In genomic region chr10:42275401-42275870, GRCm38 (mm10) we compare ENCODE assay signal across 8 mouse cellular contexts. TPM values are rescaled to one million over a fixed set of nuclear protein-coding genes. Genes with fewer than 3 reads are reported as not detected.
DNase-seq lines count a peak whose midpoint lies in the region; ATAC-seq and TF ChIP-seq lines count a peak whose summit lies in the region.

No protein-coding gene starts in this region.

- peaks cover 49% of the 10 kb centered on the region for H3K4me1 ChIP-seq in kidney, embryonic 15.5 days
- peaks cover 29% of the 10 kb centered on the region in 2 experiments for H3K4me1 ChIP-seq in liver, embryonic 14.5 days (replicated peaks; ENCODE audit: control insufficient read depth in 2 of 2, insufficient read depth in 2 of 2, low read length in 1 of 2)
- peaks cover 48% of the 10 kb centered on the region for H3K4me1 ChIP-seq in neural tube, embryonic 13.5 days (replicated peaks)

- peak overlapping the region; percentile 83 for H3K4me3 ChIP-seq in kidney, embryonic 15.5 days (replicated peaks)
- peak overlapping the region; percentile 95 to 98 for H3K4me3 ChIP-seq in liver, embryonic 14.5 days (ENCODE audit: insufficient read depth in 1 of 2, low read depth in 2 of 2, low read length in 2 of 2)
- peak overlapping the region; percentile 83 for H3K4me3 ChIP-seq in neural tube, embryonic 13.5 days

- H3K9me3 ChIP-seq in kidney, embryonic 15.5 days (replicated peaks), result no peaks in the 10 kb centered on the region
- no peaks in the 10 kb centered on the region for H3K9me3 ChIP-seq in liver, embryonic 14.5 days (ENCODE audit: control insufficient read depth, low read length)
- no peaks in the 10 kb centered on the region for H3K9me3 ChIP-seq in neural tube, embryonic 13.5 days

- H3K9ac ChIP-seq in kidney, embryonic 15.5 days, result peak overlapping the region; percentile 79
- H3K9ac ChIP-seq in liver, embryonic 14.5 days (replicated peaks), result peak overlapping the region; percentile 97
- peak overlapping the region; percentile 89 for H3K9ac ChIP-seq in neural tube, embryonic 13.5 days

- H3K4me2 ChIP-seq in kidney, embryonic 15.5 days, result peak overlapping the region; percentile 93
- peak overlapping the region; percentile 98 for H3K4me2 ChIP-seq in liver, embryonic 14.5 days (ENCODE audit: low read depth)
- peak overlapping the region; percentile 98 for H3K4me2 ChIP-seq in neural tube, embryonic 13.5 days

- no peak for TF ChIP-seq CTCF in liver, embryonic 14.5 days (IDR thresholded peaks at IDR 0.05; ENCODE audit: low read depth)

- H3K27ac ChIP-seq in kidney, embryonic 15.5 days, result peak overlapping the region; percentile 98
- H3K27ac ChIP-seq in liver, embryonic 14.5 days, result peak overlapping the region; percentile 94
- H3K27ac ChIP-seq in neural tube, embryonic 13.5 days (replicated peaks), result peak overlapping the region; percentile 98

- H3K36me3 ChIP-seq in kidney, embryonic 15.5 days, result peaks cover 7% of the 10 kb centered on the region; the same call in 1 of the 2 replicates
- peaks cover 42% of the 10 kb centered on the region for H3K36me3 ChIP-seq in liver, embryonic 14.5 days (replicated peaks; ENCODE audit: control insufficient read depth, insufficient read depth, low read depth)
- no peaks in the 10 kb centered on the region for H3K36me3 ChIP-seq in neural tube, embryonic 13.5 days

- no peaks in the 10 kb centered on the region for H3K27me3 ChIP-seq in kidney, embryonic 15.5 days
- H3K27me3 ChIP-seq in liver, embryonic 14.5 days (ENCODE audit: control insufficient read depth, insufficient read depth, low read length), result no peaks in the 10 kb centered on the region
- peaks cover 28% of the 10 kb centered on the region for H3K27me3 ChIP-seq in neural tube, embryonic 13.5 days

- under 1% methylated on average over 54 of the region's 54 CpGs for WGBS in kidney, embryonic 15.5 days
- under 1% methylated on average over 35 of the region's 54 CpGs for WGBS in liver, embryonic 14.5 days (ENCODE audit: insufficient replicate concordance)
- WGBS in neural tube, embryonic 13.5 days, result under 1% methylated on average over 49 of the region's 54 CpGs

- no peak for ATAC-seq in kidney, embryonic 15.5 days (replicated peaks; ENCODE audit: low FRiP score)
- ATAC-seq in liver, embryonic 14.5 days (ENCODE audit: insufficient read depth), result no peak
- ATAC-seq in neural tube, embryonic 13.5 days (ENCODE audit: low read depth), result no peak

- peak; percentile 43 for DNase-seq in gastrocnemius, adult 18-20 months (ENCODE audit: low spot score)
- DNase-seq in gastrocnemius, postnatal 4 days (ENCODE audit: low spot score in 2 of 2), result no peak
- DNase-seq in cerebellum, postnatal 14 days, result peak; percentile 64 to 67
- DNase-seq in heart, adult 9 months (ENCODE audit: low spot score in 2 of 2), result peak; percentile 46 to 53
- DNase-seq in liver, embryonic 14.5 days (ENCODE audit: low read depth in 3 of 3, low spot score in 3 of 3), result no peak
- DNase-seq in thymus, postnatal 10 days (ENCODE audit: low spot score in 2 of 2), result peak; percentile 53

- TF ChIP-seq EP300 in liver, embryonic 14.5 days (IDR thresholded peaks at IDR 0.05; ENCODE audit: low read depth), result no peak

RNA-seq across cellular contexts. Expression of gene Foxo3, which starts 1.1 kb away (rescaled TPM):
- 10 to 100 TPM; 23.3 to 29.8 TPM for total RNA-seq in gastrocnemius, adult 18-20 months (2021)
- total RNA-seq in gastrocnemius, postnatal 4 days (2021), result 10 to 100 TPM; 43.8 to 46.4 TPM
- 6.1 and 7.0 TPM in 2 replicates for polyA plus RNA-seq in kidney, embryonic 15.5 days (2015; fragmentation: Nextera tagmentation; extraction: Ambion mirVana)
- polyA plus RNA-seq in liver, embryonic 14.5 days (2012; rRNA removed), result 15.6 and 15.9 TPM in 2 replicates
- polyA plus RNA-seq in liver, embryonic 14.5 days (2014; fragmentation: Nextera tagmentation; extraction: Ambion mirVana), result 17.6 and 19.3 TPM in 2 replicates
- polyA plus RNA-seq in neural tube, embryonic 13.5 days (2015; fragmentation: Nextera tagmentation; extraction: Ambion mirVana), result 4.2 and 4.9 TPM in 2 replicates

Comparison
In these comparisons a context has a peak if more than half of its experiments do, and no peak if none do; other contexts are left out.
1. DNase-seq: peak in gastrocnemius, adult 18-20 months (single experiment), cerebellum, postnatal 14 days (2 of 2), heart, adult 9 months (2 of 2) and thymus, postnatal 10 days (2 of 2); none in gastrocnemius, postnatal 4 days (0 of 2) and liver, embryonic 14.5 days (0 of 3).
2. Peak in every context shown above with its lines, with median percentiles within 50 percentile points of each other: H3K27ac ChIP-seq, H3K4me2 ChIP-seq, H3K4me3 ChIP-seq and H3K9ac ChIP-seq.